Mouse (Mus musculus) layer of hippocampus, adult 8-10 months (tissue): ENCODE data around the gene Timp2. TPM values are rescaled to one million over a fixed set of nuclear protein-coding genes. Genes with fewer than 3 reads are reported as not detected.
"Not testable (repeated sequence)": the region's sequence is repeated elsewhere in the genome, so short reads cannot be mapped to it uniquely, and the experiment has no call there.

Experiments
- DNase-seq, 2 experiments: peaks; one replicate each; pipeline ENCODE4 v3.0.0; 2022; ENCODE audit warnings: low spot score in 2 of 2
- total RNA-seq, 4 experiments: library from RNA; stranded (reverse); gene quantifications; 2 replicates each; pipeline ENCODE4 v1.2.4; 2022

The Timp2 gene
- total RNA-seq, 4 experiments from 2014 or later = 225 to 284 (median 259) TPM

- no peak for DNase-seq
Measured at GRCm38 (mm10) chr11:118337491-118338168, 17.9 kb downstream of the Timp2 start.

GRCm38 (mm10) chr11:118333431-118333830, 22.1 kb downstream of the Timp2 start:
- no peak for DNase-seq

DNA sequence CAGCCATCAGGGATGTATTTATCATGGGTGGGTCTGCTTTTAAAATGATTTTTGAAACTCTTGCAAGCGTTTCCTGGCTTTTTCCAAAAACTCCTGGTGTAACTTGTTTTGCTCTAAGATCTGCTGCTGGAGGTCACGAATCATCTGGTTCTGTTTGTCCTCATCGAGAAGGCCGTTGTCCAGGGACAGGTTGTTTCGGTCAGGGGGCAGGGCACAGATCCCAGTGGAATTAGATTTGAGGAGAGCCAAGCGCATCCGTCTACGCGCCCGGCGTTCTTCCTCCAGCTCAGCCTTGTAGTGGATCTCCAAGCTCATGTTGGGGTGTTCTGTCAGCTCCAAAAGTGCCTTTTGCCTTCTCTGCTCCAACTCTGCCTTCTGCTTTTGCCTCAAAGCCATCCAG, 23.2 kb downstream of the Timp2 start:
- no peak for DNase-seq

DNA sequence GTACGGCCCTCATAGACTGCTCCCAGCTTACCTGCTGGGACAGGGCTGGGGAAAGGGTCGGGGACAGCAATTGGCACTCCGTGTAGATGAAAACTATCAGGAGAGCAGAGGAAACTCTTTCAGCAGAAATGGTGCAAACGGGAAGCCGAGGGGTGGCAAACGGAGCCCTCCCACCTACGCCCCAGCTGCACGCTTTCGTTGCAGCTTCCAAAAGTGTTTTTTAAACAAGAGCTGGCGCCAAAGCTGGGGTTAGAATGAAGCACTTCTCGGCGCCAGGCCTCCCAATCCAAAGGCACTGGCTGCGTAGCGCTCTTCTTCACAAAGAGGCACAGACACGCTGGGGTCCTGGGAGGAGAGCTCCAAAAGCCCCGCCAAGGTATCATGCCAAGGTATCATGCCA, 24.8 kb downstream of the Timp2 start:
- peak; percentile 74 to 77 for DNase-seq

- no peak for DNase-seq
Measured at GRCm38 (mm10) chr11:118330361-118330760, 25.2 kb downstream of the Timp2 start.

GRCm38 (mm10) chr11:118328947-118329346, 26.6 kb downstream of the Timp2 start:
- no peak for DNase-seq

DNA sequence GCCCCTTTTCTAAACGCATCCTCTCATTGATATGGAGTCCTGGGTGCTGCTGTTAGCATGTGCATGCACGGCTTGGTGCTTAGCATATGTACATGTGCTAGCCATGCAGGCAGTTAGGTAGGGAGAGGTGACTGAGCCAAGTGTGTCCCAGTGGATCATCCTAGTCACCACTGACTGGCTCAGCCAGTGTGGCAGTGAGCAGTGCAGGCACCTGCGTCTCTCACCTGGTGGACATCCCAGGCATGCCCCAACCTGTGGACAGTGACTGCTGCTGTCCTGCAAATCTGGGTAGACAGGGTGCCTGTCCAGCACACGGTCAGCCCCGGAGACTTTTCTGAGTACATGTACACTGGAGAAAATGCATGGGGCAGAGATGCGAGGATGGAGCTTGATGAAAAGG, 27.0 kb downstream of the Timp2 start:
- no peak for DNase-seq

GRCm38 (mm10) chr11:118326991-118327971, 28.3 kb downstream of the Timp2 start:
- DNase-seq = peak; percentile 90 to 91

- DNase-seq = no peak
Measured at GRCm38 (mm10) chr11:118326491-118326890, 29.0 kb downstream of the Timp2 start.

DNA sequence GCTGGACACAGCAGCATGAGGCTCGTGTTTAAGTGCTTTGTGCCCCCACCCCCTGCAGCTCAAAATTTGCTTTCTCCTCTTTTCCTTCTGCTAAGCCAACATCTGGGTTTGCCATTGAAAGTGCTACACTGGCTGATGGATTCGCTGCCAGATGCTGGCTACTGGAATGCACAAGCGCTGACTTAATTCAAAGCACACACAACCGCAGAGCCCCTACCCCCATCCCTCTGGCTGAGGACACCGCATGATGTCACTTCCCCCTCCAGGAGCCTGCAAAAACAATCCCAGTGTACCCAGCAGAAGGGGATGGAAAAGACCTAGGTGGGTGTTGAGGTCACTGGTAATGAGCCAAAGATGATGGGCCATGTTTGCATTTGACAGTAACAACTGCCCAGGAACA, 31.0 kb downstream of the Timp2 start:
- DNase-seq = no peak

GRCm38 (mm10) chr11:118323974-118324373, 31.6 kb downstream of the Timp2 start:
- no peak for DNase-seq

- DNase-seq = no peak
Measured at GRCm38 (mm10) chr11:118322647-118323046, 32.9 kb downstream of the Timp2 start.

DNA sequence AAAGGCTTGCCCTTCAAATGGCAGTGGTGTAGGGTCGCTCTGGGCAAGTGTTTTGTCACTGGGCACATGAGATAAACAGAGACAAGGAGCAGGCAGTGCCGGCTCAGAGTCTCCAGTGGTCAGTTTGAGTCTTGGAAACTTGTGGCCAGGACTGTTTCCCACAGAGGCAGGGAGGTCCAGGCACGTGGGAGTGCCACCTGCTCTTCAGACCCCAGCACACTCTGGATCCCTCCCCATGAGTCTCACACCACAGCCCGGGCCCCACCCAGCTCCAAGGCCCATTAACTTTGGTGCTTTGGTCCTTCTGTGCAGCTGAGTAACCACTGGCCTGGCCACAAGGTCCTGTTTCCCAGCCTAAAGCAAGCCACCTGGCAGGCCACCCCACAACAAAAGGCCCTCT, 33.6 kb downstream of the Timp2 start:
- DNase-seq = no peak

GRCm38 (mm10) chr11:118321500-118321899, 34.0 kb downstream of the Timp2 start:
- peak in 1 of 2 experiments; percentile 46 for DNase-seq

DNA sequence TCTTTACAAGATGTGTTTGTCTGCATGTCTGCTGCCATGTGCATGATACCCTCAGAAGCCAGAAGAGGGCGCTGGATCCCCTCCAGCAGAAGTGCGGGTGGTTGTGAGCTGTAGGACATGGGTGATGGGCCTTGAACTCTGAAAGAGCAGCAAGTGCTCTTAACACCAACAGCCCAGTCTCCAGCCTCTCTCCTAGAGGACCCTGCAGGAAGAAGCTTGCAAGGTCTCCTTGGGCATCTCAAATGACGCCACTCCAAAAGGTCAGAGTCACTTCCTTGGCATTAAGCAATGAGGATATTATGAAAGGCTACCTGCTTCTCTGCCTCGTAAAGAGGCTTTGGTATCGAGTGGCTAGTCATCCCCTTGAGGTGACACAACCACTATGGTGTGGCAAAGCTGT, 36.9 kb downstream of the Timp2 start:
- no peak for DNase-seq

GRCm38 (mm10) chr11:118317129-118317528, 38.4 kb downstream of the Timp2 start:
- peak in 1 of 2 experiments; percentile 50 for DNase-seq

GRCm38 (mm10) chr11:118316231-118316806, 39.2 kb downstream of the Timp2 start:
- no peak for DNase-seq

DNA sequence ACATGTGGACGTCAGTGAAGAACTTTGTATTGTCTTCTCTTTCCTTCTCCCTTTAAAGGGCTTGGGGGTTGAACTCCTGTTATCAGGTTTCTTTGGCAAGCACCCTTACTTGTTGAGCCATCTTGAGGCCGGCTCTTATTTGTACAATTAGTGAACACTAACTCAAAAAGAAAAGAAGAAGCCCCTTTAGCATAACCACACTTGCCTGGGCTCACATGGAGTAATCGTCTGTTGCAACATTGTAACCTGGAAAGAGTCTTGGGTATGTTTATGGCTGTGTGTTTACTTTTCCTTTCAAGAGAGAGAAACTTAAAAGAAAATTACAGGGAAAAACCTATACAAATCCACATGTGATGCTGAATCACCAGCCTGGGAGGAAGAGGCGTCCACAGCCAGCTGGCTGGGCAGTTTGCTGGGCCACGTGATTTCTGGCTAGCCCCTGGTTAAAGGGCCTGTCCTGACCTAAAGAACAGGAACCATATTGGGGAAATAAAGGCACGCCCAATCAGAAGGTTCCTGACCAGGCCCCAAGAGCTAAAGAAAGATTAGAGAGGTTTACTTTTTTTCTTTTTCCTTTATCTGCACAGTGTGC, 43.3 kb downstream of the Timp2 start:
- no peak for DNase-seq

- DNase-seq = not testable (repeated sequence)
Measured at GRCm38 (mm10) chr11:118307962-118308361, 47.6 kb downstream of the Timp2 start.

DNA sequence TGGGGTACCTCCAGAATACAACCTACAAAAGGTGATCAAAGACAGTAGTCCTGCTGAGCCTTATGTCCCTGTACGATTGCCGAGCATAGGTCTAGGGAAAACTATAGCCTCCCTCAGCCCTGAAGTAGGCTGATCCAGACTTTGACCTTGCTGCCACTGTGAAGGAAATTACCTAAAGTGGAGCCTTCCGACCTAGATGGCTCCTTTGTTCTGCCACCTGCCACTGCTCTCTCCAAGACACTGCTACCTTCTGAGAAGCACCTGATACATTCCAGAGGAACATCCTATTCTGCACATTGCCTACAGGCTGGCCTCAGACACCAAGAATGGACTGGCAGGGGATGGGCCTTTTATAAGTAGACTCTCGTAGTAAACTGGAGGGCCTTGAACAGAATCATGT, 51.6 kb downstream of the Timp2 start:
- DNase-seq = not testable (repeated sequence)

DNA sequence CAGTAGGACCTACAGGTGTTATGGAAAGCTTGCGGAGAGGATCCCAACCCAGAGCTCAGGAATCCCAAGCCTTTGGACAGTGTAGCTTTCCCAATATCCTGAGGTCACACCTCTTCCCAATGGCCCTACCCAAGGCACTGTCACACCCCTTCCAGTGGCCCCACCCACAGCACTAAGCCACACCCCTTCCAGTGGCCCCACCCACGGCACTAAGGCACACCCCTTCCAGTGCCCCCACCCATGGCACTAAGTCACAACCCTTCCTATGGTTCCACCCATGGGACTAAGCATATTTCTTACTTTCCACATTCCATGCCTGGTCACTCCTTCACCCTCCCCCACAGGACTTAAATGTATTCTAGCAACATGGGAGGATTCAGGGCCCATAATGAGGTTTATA, 56.7 kb downstream of the Timp2 start:
- DNase-seq = no peak

DNA sequence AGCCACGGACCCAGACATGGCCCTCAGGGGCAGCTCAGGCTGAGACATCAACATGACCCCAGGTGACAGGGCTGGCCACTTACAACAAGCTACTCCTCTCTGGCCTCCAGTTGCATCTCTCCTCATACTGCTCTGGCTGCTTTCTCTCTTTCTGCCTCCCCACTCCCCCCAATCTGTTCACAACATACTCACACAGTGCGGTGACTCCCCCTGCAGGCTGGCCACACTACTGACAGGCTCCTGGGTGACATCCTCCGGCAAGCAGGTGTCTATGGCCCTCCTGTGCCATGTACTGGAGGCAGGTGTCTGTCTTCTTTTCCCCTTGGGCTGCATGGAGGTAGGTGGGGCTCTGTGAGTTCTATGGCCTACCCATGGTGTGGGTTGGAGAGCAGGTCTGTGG, 57.6 kb downstream of the Timp2 start:
- DNase-seq = no peak
